Mouse (Mus musculus) liver, embryonic 11.5 days (tissue): Measurements from ENCODE around the gene Ube2d1. TPM values are rescaled to one million over a fixed set of nuclear protein-coding genes. Genes with fewer than 3 reads are reported as not detected.

Source experiments
- ATAC-seq: fragments of 200-750 bp; cut with Nextera tagmentation; replicated peaks from 2 replicates; pipeline ENCODE4 v1.8.0; 2017; ENCODE audit warnings: moderate number of reproducible peaks, mild to moderate bottlenecking, moderate TSS enrichment, moderate library complexity; ENCODE audit not compliant: low FRiP score
- DNase-seq: peaks from one replicate; pipeline ENCODE4 v3.0.0-alpha.2; 2017; ENCODE audit warnings: low spot score
- H3K27ac ChIP-seq: fragments of 300-500 bp; sonication (generic); 2 replicates; pipeline ENCODE4 v1.5.1; 2014; ENCODE audit warnings: mild to moderate bottlenecking, low read depth, low read length, control low read depth
- H3K27me3 ChIP-seq: fragments of 300-500 bp; sonication (generic); replicated peaks from 2 replicates; pipeline ENCODE4 v1.6.1; 2014; ENCODE audit warnings: low read length, mixed read lengths; ENCODE audit not compliant: control insufficient read depth, insufficient read depth
- H3K36me3 ChIP-seq: fragments of 300-500 bp; sonication (generic); 2 replicates; pipeline ENCODE4 v1.6.1; 2014; ENCODE audit warnings: mild to moderate bottlenecking, low read length, moderate library complexity, mixed read lengths; ENCODE audit not compliant: control insufficient read depth, insufficient read depth
- H3K4me1 ChIP-seq: fragments of 300-500 bp; sonication (generic); replicated peaks from 2 replicates; pipeline ENCODE4 v1.6.1; 2014; ENCODE audit warnings: low read length, mixed read lengths; ENCODE audit not compliant: control insufficient read depth, insufficient read depth
- H3K4me2 ChIP-seq: fragments of 300-500 bp; sonication (generic); 2 replicates; pipeline ENCODE4 v1.6.1; 2014; ENCODE audit warnings: mild to moderate bottlenecking, control low read depth, moderate library complexity
- H3K4me3 ChIP-seq: fragments of 300-500 bp; sonication (generic); 2 replicates; pipeline ENCODE4 v1.5.1; 2014; ENCODE audit warnings: low read depth, low read length, control low read depth
- H3K9ac ChIP-seq: fragments of 300-500 bp; sonication (generic); 2 replicates; pipeline ENCODE4 v1.6.1; 2014; ENCODE audit warnings: low read depth, low read length, control low read depth
- H3K9me3 ChIP-seq: fragments of 300-500 bp; sonication (generic); 2 replicates; pipeline ENCODE4 v1.6.1; 2016; ENCODE audit warnings: low read length, inconsistent platforms, mixed read lengths; ENCODE audit not compliant: control insufficient read depth
- WGBS: fragments of 180-500 bp; shearing (Covaris S2); extraction: QIAGEN DNeasy Blood & Tissue Kit; methylation state at CpG from one replicate; pipeline ENCODE4 v1.1.7; 2014; 5-methylcytosine and 5-hydroxymethylcytosine counted together
- polyA plus RNA-seq: library from polyadenylated mRNA; unstranded; fragments of >200 nt; fragmentation: Nextera tagmentation; extraction: Ambion mirVana; gene quantifications from 2 replicates; pipeline ENCODE4 v1.2.1, GENCODE M21; 2014

Ube2d1 gene
- polyA plus RNA-seq, 1 experiment from 2014 or later: 41.6 TPM

DNA sequence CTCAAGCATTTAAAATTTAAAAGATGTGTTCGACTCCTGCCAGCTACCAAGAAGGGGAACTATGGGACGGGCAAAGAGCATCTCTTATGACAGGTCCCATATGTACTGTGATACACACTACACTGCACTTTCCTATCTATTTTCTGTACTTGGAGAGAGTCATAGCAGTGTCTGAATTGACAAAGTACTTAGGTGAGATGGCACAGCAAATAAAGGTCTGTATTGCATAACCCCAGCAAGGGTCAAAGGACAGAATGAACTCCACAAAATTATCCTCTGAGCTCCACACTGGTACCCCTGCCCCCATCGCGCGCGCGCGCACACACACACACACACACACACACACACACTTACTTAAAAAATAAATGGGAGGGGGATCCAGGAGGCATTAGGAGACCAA lies 51.0 kb downstream of the Ube2d1 start:
- Histone ChIP-seq H3K27me3 (no peaks in the 10 kb centered on the region), H3K36me3 (peaks cover 30% of the 10 kb centered on the region), H3K4me2 (no peak overlapping the region), H3K4me3 (no peak overlapping the region), H3K9me3 (no peaks in the 10 kb centered on the region), H3K27ac (no peak overlapping the region), H3K4me1 (peaks cover 6% of the 10 kb centered on the region), H3K9ac (no peak overlapping the region)
- 92% methylated on average over 8 of the region's 8 CpGs for WGBS
- ATAC-seq (no peak), DNase-seq (no peak)

GRCm38 (mm10) chr10:71225894-71226293 lies 59.2 kb downstream of the Ube2d1 start:
- no peaks in the 10 kb centered on the region for H3K9me3 ChIP-seq
- ATAC-seq (peak; percentile 48; the same call in 1 of the 2 replicates), DNase-seq (peak; percentile 70)
- 43% methylated on average over 7 of the region's 7 CpGs for WGBS
- no peak overlapping the region for H3K4me2 ChIP-seq
- H3K9ac ChIP-seq: no peak overlapping the region
- peaks cover 54% of the 10 kb centered on the region; the same call in 1 of the 2 replicates for H3K36me3 ChIP-seq
- H3K27me3 ChIP-seq: no peaks in the 10 kb centered on the region
- no peaks in the 10 kb centered on the region for H3K4me1 ChIP-seq
- H3K4me3 ChIP-seq: no peak overlapping the region
- H3K27ac ChIP-seq: no peak overlapping the region

DNA sequence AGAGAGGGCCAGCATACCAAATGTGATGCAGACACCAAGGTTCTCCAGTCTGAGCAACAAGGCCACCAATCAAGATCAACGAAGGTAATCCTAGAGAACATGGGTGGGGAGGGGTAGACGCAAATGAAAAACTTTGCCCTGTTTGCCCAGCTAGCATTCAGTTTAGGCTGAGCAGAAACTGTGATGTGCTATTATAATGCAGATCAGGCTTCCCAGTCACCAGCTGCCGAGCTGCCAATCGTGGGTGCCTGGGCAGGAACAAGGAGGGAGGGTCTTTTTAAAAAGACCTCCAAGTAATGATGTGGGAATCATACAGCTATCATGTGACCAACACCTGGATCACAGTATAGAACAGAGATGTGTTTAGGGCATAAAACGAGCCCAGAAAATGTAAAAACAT lies 62.0 kb downstream of the Ube2d1 start:
- H3K4me2 ChIP-seq: no peak overlapping the region
- WGBS: 89% methylated on average over 5 of the region's 5 CpGs
- H3K4me1 ChIP-seq: peaks cover 3% of the 10 kb centered on the region; the same call in 1 of the 2 replicates
- DNase-seq (no peak), ATAC-seq (no peak)
- no peaks in the 10 kb centered on the region for H3K27me3 ChIP-seq
- H3K27ac ChIP-seq: no peak overlapping the region
- H3K9ac ChIP-seq: no peak overlapping the region
- H3K9me3 ChIP-seq: no peaks in the 10 kb centered on the region
- no peak overlapping the region for H3K4me3 ChIP-seq
- peaks cover 35% of the 10 kb centered on the region; the same call in 1 of the 2 replicates for H3K36me3 ChIP-seq

- peaks cover 3% of the 10 kb centered on the region; the same call in 1 of the 2 replicates for H3K4me1 ChIP-seq
- ATAC-seq: no peak
- WGBS: 92% methylated on average over 2 of the region's 2 CpGs
- H3K36me3 ChIP-seq: peaks cover 33% of the 10 kb centered on the region; the same call in 1 of the 2 replicates
- no peaks in the 10 kb centered on the region for H3K9me3 ChIP-seq
- H3K4me3 ChIP-seq: no peak overlapping the region
- H3K4me2 ChIP-seq: no peak overlapping the region
- H3K27ac ChIP-seq: no peak overlapping the region
- no peak for DNase-seq
- H3K9ac ChIP-seq: no peak overlapping the region
- no peaks in the 10 kb centered on the region for H3K27me3 ChIP-seq
These were observed 62.4 kb downstream of the Ube2d1 start for GRCm38 (mm10) chr10:71222639-71223038.

GRCm38 (mm10) chr10:71218228-71218892 lies 66.7 kb downstream of the Ube2d1 start:
- Histone ChIP-seq H3K4me1 (peaks cover 3% of the 10 kb centered on the region; the same call in 1 of the 2 replicates), H3K4me3 (no peak overlapping the region), H3K27ac (no peak overlapping the region), H3K36me3 (peaks cover 11% of the 10 kb centered on the region; the same call in 1 of the 2 replicates), H3K9ac (no peak overlapping the region), H3K27me3 (no peaks in the 10 kb centered on the region), H3K4me2 (no peak overlapping the region), H3K9me3 (no peaks in the 10 kb centered on the region)
- DNase-seq (peak; percentile 60), ATAC-seq (peak; percentile 45; the same call in 1 of the 2 replicates)
- 20% methylated on average over 8 of the region's 8 CpGs for WGBS

GRCm38 (mm10) chr10:71215996-71216395 lies 69.1 kb downstream of the Ube2d1 start:
- no peak overlapping the region for H3K27ac ChIP-seq
- WGBS: 77% methylated on average over 9 of the region's 9 CpGs
- H3K4me3 ChIP-seq: no peak overlapping the region
- DNase-seq: no peak
- peaks cover 3% of the 10 kb centered on the region; the same call in 1 of the 2 replicates for H3K4me1 ChIP-seq
- H3K9me3 ChIP-seq: no peaks in the 10 kb centered on the region
- no peaks in the 10 kb centered on the region for H3K36me3 ChIP-seq
- ATAC-seq: no peak
- H3K27me3 ChIP-seq: no peaks in the 10 kb centered on the region
- H3K4me2 ChIP-seq: no peak overlapping the region
- H3K9ac ChIP-seq: no peak overlapping the region

Other genes starting within 250 kb of the Ube2d1 start
- 8.9 and 9.7 TPM in 2 replicates for gene Bicc1, start 125.6 kb downstream of the Ube2d1 start, polyA plus RNA-seq
- 104 and 105 TPM in 2 replicates for gene Tfam, start 47.0 kb downstream of the Ube2d1 start, polyA plus RNA-seq
- gene Cisd1, start 59.7 kb upstream of the Ube2d1 start, polyA plus RNA-seq: 129 TPM in 2 replicates
- 18.2 and 21.0 TPM in 2 replicates for gene Ipmk, start 62.5 kb upstream of the Ube2d1 start, polyA plus RNA-seq